Mouse (Mus musculus): Measurements from ENCODE around the gene Zfpl1. TPM values are rescaled to one million over a fixed set of nuclear protein-coding genes. Genes with fewer than 3 reads are reported as not detected.

The Zfpl1 gene
- polyA plus RNA-seq, 1 experiment = 34.2 TPM

- TF ChIP-seq CTCF (IDR thresholded peaks at IDR 0.05; ENCODE audit: low read depth, low read length) (no peak), EP300 (IDR thresholded peaks at IDR 0.05; ENCODE audit: insufficient read depth, low read depth, low read length) (peak; percentile 56), POLR2A (IDR thresholded peaks at IDR 0.05; ENCODE audit: insufficient read depth, low read length) (peak; percentile 43)
- no peaks in the 10 kb centered on the region for H3K27me3 ChIP-seq (ENCODE audit: control insufficient read depth, insufficient read depth, low read length, poor library complexity, severe bottlenecking)
- peak overlapping the region; percentile 99 for H3K4me3 ChIP-seq (ENCODE audit: low read depth, low read length)
- H3K9me3 ChIP-seq (replicated peaks; ENCODE audit: control insufficient read depth, insufficient read depth, low read length, poor library complexity, severe bottlenecking) = no peaks in the 10 kb centered on the region
- peak overlapping the region; percentile 89 for H3K9ac ChIP-seq (ENCODE audit: low read depth, poor library complexity, severe bottlenecking)
- H3K36me3 ChIP-seq (ENCODE audit: control insufficient read depth, insufficient read depth, low read length, poor library complexity, severe bottlenecking) = peaks cover 31% of the 10 kb centered on the region
- H3K27ac ChIP-seq (ENCODE audit: insufficient read depth, low read length) = peak overlapping the region; percentile 94
- H3K4me1 ChIP-seq (ENCODE audit: control insufficient read depth, insufficient read depth, low read length) = peaks cover 2% of the 10 kb centered on the region
Observed at GRCm38 (mm10) chr19:6085417-6085879, 692 bp upstream of the Zfpl1 start.

GRCm38 (mm10) chr19:6082156-6082555 is 2.6 kb downstream of the Zfpl1 start, which contains the start of gene Gm28374:
TSS of gene Gm28374 (minus strand) at chr19:6082256.
- no peak within 1 kb of the TSS for H3K27ac ChIP-seq (ENCODE audit: insufficient read depth, low read length)
- peaks cover 11% of the 10 kb centered on the region for H3K36me3 ChIP-seq (ENCODE audit: control insufficient read depth, insufficient read depth, low read length, poor library complexity, severe bottlenecking)
- no peak within 1 kb of the TSS for H3K4me3 ChIP-seq (ENCODE audit: low read depth, low read length)
- H3K9ac ChIP-seq (ENCODE audit: low read depth, poor library complexity, severe bottlenecking) = no peak within 1 kb of the TSS
- no peaks in the 10 kb centered on the region for H3K9me3 ChIP-seq (replicated peaks; ENCODE audit: control insufficient read depth, insufficient read depth, low read length, poor library complexity, severe bottlenecking)
- no peaks in the 10 kb centered on the region for H3K27me3 ChIP-seq (ENCODE audit: control insufficient read depth, insufficient read depth, low read length, poor library complexity, severe bottlenecking)
- H3K4me1 ChIP-seq (ENCODE audit: control insufficient read depth, insufficient read depth, low read length) = peaks cover 2% of the 10 kb centered on the region
- TF ChIP-seq POLR2A (IDR thresholded peaks at IDR 0.05; ENCODE audit: insufficient read depth, low read length) = no peak

GRCm38 (mm10) chr19:6079983-6080480 is 4.7 kb downstream of the Zfpl1 start, which contains the start of gene Tmem262:
TSS of gene Tmem262 (plus strand) at chr19:6080033.
- Histone ChIP-seq H3K9ac (ENCODE audit: low read depth, poor library complexity, severe bottlenecking) (no peak within 1 kb of the TSS), H3K4me1 (ENCODE audit: control insufficient read depth, insufficient read depth, low read length) (peaks cover 2% of the 10 kb centered on the region), H3K9me3 (replicated peaks; ENCODE audit: control insufficient read depth, insufficient read depth, low read length, poor library complexity, severe bottlenecking) (no peaks in the 10 kb centered on the region), H3K27me3 (ENCODE audit: control insufficient read depth, insufficient read depth, low read length, poor library complexity, severe bottlenecking) (no peaks in the 10 kb centered on the region), H3K4me3 (ENCODE audit: low read depth, low read length) (no peak within 1 kb of the TSS), H3K36me3 (ENCODE audit: control insufficient read depth, insufficient read depth, low read length, poor library complexity, severe bottlenecking) (no peaks in the 10 kb centered on the region), H3K27ac (ENCODE audit: insufficient read depth, low read length) (no peak within 1 kb of the TSS)
- TF ChIP-seq POLR2A (IDR thresholded peaks at IDR 0.05; ENCODE audit: insufficient read depth, low read length) (no peak), CTCF (IDR thresholded peaks at IDR 0.05; ENCODE audit: low read depth, low read length) (no peak), EP300 (IDR thresholded peaks at IDR 0.05; ENCODE audit: insufficient read depth, low read depth, low read length) (no peak)

- peak within 1 kb of the TSS; percentile 82 for H3K4me3 ChIP-seq (ENCODE audit: low read depth, low read length)
- no peaks in the 10 kb centered on the region for H3K27me3 ChIP-seq (ENCODE audit: control insufficient read depth, insufficient read depth, low read length, poor library complexity, severe bottlenecking)
- TF ChIP-seq POLR2A (IDR thresholded peaks at IDR 0.05; ENCODE audit: insufficient read depth, low read length) (no peak), EP300 (IDR thresholded peaks at IDR 0.05; ENCODE audit: insufficient read depth, low read depth, low read length) (peak; percentile 39; the same call in 1 of the 2 replicates), CTCF (IDR thresholded peaks at IDR 0.05; ENCODE audit: low read depth, low read length) (no peak)
- H3K9me3 ChIP-seq (replicated peaks; ENCODE audit: control insufficient read depth, insufficient read depth, low read length, poor library complexity, severe bottlenecking) = no peaks in the 10 kb centered on the region
- H3K9ac ChIP-seq (ENCODE audit: low read depth, poor library complexity, severe bottlenecking) = peak within 1 kb of the TSS; percentile 71
- H3K27ac ChIP-seq (ENCODE audit: insufficient read depth, low read length) = no peak within 1 kb of the TSS
- H3K4me1 ChIP-seq (ENCODE audit: control insufficient read depth, insufficient read depth, low read length) = no peaks in the 10 kb centered on the region
- H3K36me3 ChIP-seq (ENCODE audit: control insufficient read depth, insufficient read depth, low read length, poor library complexity, severe bottlenecking) = no peaks in the 10 kb centered on the region
Observed at GRCm38 (mm10) chr19:6076564-6077393, 8.0 kb downstream of the Zfpl1 start, which contains the start of gene Vps51. TSS of gene Vps51 (minus strand) at chr19:6077231.

GRCm38 (mm10) chr19:6073889-6074288 is 10.9 kb downstream of the Zfpl1 start:
- H3K27me3 ChIP-seq (ENCODE audit: control insufficient read depth, insufficient read depth, low read length, poor library complexity, severe bottlenecking) = no peaks in the 10 kb centered on the region
- H3K9ac ChIP-seq (ENCODE audit: low read depth, poor library complexity, severe bottlenecking) = no peak overlapping the region
- no peak overlapping the region for H3K27ac ChIP-seq (ENCODE audit: insufficient read depth, low read length)
- no peak for TF ChIP-seq POLR2A (IDR thresholded peaks at IDR 0.05; ENCODE audit: insufficient read depth, low read length)
- TF ChIP-seq CTCF (IDR thresholded peaks at IDR 0.05; ENCODE audit: low read depth, low read length) = no peak
- TF ChIP-seq EP300 (IDR thresholded peaks at IDR 0.05; ENCODE audit: insufficient read depth, low read depth, low read length) = no peak
- no peaks in the 10 kb centered on the region for H3K4me1 ChIP-seq (ENCODE audit: control insufficient read depth, insufficient read depth, low read length)
- H3K36me3 ChIP-seq (ENCODE audit: control insufficient read depth, insufficient read depth, low read length, poor library complexity, severe bottlenecking) = no peaks in the 10 kb centered on the region
- H3K4me3 ChIP-seq (ENCODE audit: low read depth, low read length) = no peak overlapping the region
- no peaks in the 10 kb centered on the region for H3K9me3 ChIP-seq (replicated peaks; ENCODE audit: control insufficient read depth, insufficient read depth, low read length, poor library complexity, severe bottlenecking)

GRCm38 (mm10) chr19:6071261-6071660 is 13.5 kb downstream of the Zfpl1 start:
- Histone ChIP-seq H3K9me3 (replicated peaks; ENCODE audit: control insufficient read depth, insufficient read depth, low read length, poor library complexity, severe bottlenecking) (no peaks in the 10 kb centered on the region), H3K27ac (ENCODE audit: insufficient read depth, low read length) (no peak overlapping the region), H3K4me1 (ENCODE audit: control insufficient read depth, insufficient read depth, low read length) (peaks cover 2% of the 10 kb centered on the region), H3K9ac (ENCODE audit: low read depth, poor library complexity, severe bottlenecking) (peak overlapping the region; percentile 13; the same call in 1 of the 2 replicates), H3K36me3 (ENCODE audit: control insufficient read depth, insufficient read depth, low read length, poor library complexity, severe bottlenecking) (no peaks in the 10 kb centered on the region), H3K27me3 (ENCODE audit: control insufficient read depth, insufficient read depth, low read length, poor library complexity, severe bottlenecking) (no peaks in the 10 kb centered on the region), H3K4me3 (ENCODE audit: low read depth, low read length) (peak overlapping the region; percentile 63)
- TF ChIP-seq CTCF (IDR thresholded peaks at IDR 0.05; ENCODE audit: low read depth, low read length) (no peak), EP300 (IDR thresholded peaks at IDR 0.05; ENCODE audit: insufficient read depth, low read depth, low read length) (no peak), POLR2A (IDR thresholded peaks at IDR 0.05; ENCODE audit: insufficient read depth, low read length) (no peak)

Data from ES-Bruce4 (cell line).